Mouse (Mus musculus) Patski (cell line): ENCODE data around the gene Ano8. TPM values are rescaled to one million over a fixed set of nuclear protein-coding genes. Genes with fewer than 3 reads are reported as not detected.

ENCODE experiments used
- ATAC-seq: fragments of 100-300 bp; one replicate; pipeline ENCODE4 v1.8.0; 2021
- CTCF ChIA-PET: fragments of 350-600 bp; sonication (Branson Sonifier 250); formaldehyde crosslinking; loops from one replicate; lab custom pipeline; 2022; ENCODE audit warnings: inconsistent platforms; lab: Charles Lee
- POLR2A ChIA-PET: fragments of 350-600 bp; sonication (Branson Sonifier 250); formaldehyde crosslinking; loops from one replicate; lab custom pipeline; 2022; ENCODE audit warnings: antibody characterized with exemption, inconsistent platforms; lab: Charles Lee
- DNase-seq: peaks from one replicate; pipeline ENCODE4 v3.0.0-alpha.2; 2011; ENCODE audit warnings: low read depth, low spot score
- H3K27me3 ChIP-seq: fragments of 371-371 bp; one replicate; pipeline ENCODE4 v1.5.1; 2021
- CTCF ChIP-seq: fragments of 100-300 bp; IDR thresholded peaks from one replicate; pipeline ENCODE4 v1.5.1; 2021
- in situ Hi-C: fragments of 300-500 bp; cut with MboI; formaldehyde crosslinking; loops from 3 replicates; pipeline ENCODE4 v1.11.1; 2018; ENCODE audit warnings: low pct_unique_long_range_greater_than_20kb, mixed read lengths
- polyA plus RNA-seq: library from polyadenylated mRNA; unstranded; gene quantifications from one replicate; pipeline ENCODE4 v1.2.3, GENCODE M21; 2021

Ano8 gene
- polyA plus RNA-seq, 1 experiment from 2014 or later, result 38.2 TPM

DNA sequence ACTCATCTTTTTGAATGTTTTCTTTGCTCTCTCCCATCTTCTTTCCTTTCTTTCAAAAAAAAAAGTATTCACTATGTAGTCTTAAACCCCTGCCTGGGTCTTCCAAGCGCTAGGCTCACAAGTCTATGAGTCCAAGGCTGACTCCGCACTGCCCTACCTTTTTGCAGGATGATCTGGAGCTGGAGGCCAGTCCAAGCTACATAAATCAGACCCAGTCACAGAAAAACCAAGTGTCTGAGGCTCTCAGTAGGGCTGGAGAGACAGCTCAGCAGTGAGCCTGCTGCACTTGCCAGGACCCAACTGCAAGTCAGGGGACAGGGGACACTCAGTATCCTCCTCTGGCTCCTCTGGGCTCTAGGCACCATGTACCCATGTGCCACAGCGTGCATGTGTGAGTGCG lies 18.6 kb upstream of the Ano8 start:
- ChIA-PET POLR2A (interaction anchor here (0.6 kb wide), 1 partner anchor 13 kb away, joined by 6 read pairs; no protein-coding TSS in a partner anchor), CTCF (no interaction called here)
- DNase-seq (no peak), ATAC-seq (no peak)
- no peak for TF ChIP-seq CTCF
- in situ Hi-C loops, result no loop called here
- H3K27me3 ChIP-seq, result peaks cover 12% of the 10 kb centered on the region

DNA sequence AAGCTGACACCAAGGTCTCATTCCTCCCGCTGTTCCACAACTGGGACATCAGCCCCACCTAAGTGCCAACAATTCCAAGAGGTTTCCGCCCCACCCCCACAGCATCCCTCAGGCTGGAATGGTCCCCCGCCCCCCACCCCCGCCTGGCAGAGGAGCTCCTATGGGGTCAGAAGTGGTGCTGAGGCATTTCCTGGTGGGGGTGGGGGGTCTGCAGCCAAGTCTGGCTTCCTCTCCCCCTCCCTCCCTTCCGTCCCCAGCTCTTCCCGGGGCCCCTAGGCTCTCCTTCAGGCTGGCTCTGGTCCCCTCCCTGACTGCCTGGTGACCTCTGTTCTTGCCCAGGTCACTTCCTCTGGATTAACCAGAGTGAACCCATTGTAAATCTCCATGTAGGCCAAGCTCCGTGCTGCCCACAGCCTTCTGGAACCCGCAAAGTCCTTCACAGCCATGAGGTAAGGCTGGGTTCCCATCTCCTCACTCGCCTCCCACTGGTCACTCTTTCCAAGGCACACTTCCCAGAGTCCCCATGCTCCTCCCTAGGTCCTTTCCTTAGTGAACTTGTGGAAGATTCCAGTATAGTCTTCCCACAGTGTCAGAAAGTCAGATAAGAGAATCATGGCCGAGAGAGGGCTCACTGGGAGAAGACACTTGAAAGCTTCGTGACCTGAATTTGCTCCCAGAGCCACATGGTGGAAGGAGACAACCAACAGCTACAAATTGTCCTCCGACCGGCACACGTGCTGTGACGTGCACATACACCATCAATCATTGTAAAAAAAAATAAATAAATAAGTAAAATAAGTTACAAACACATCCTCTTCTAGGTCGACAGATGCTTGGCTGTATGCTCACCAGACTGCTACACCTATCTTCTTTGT lies 13.3 kb upstream of the Ano8 start:
- POLR2A ChIA-PET, result no interaction called here
- ATAC-seq (no peak), DNase-seq (no peak)
- H3K27me3 ChIP-seq, result no peaks in the 10 kb centered on the region
- in situ Hi-C loops, result no loop called here
- CTCF ChIA-PET, result interaction anchor here (0.9 to 1.9 kb wide), 3 partner anchors 10 to 57 kb away, joined by 3 to 8 read pairs (median 7); no protein-coding TSS in a partner anchor
- no peak for TF ChIP-seq CTCF

DNA sequence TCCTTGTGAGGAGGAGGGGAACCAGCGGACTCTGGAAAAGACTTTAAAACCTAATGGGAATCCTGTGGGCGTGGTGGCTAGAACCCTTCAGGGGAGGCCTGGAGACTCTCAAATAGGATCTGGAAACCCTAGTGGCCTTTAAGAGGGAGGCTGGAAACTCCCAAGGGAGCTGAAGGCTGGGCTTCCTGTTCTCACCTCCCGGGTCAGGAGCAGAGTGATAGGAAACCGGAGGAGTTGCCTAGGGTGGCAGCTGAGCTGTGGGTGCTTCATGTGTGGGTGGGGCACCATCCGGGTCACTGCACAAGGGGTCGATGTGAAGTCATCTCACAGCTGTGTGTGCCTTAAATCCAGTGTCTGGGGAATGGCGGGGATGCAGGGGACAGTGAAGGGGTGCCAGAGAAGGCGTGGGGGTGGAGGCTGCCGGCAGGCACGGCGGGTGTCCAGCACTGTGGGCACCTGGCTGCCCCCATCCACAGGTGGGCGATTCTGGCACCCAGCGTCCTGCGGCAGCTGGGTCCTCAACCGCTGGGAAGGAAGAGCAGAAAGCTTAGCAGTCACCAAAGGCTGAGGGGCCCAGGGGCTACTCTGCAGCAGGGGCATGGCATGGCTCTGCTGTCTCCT lies 12.2 kb upstream of the Ano8 start:
- no peak for ATAC-seq
- no peak for DNase-seq
- TF ChIP-seq CTCF, result no peak
- no peaks in the 10 kb centered on the region for H3K27me3 ChIP-seq
- in situ Hi-C loops, result no loop called here
- CTCF ChIA-PET, result interaction anchor here (1.5 to 3.5 kb wide), 3 partner anchors 11 to 21 kb away, joined by 7 to 23 read pairs (median 8); no protein-coding TSS in a partner anchor
- POLR2A ChIA-PET, result no interaction called here

DNA sequence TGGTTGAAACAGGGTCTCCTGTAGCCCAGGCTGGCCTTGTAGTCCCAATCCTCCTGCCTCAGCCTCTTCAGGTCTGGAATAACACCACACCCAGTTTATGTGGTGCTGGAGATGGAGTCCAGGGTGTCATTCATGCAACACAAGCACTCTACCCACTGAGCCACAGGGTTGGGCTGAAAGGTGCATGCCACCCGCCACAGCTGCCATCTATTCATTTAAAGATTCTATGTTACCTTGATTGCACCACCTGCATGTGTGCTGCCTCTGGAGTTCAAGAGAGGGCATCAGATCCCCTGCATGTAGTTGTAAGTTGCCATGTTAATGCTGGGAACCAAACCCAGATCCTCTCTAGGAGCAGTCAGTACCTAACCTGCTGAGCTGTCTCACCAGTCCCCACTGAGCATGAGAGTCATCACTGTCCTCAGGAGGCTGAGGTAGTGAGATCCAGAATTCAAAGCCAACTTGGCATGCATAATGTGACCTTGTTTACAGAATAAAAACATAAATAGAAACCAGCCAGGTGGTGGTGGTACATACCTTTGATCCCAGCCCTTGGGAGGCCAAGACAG lies 11.4 kb upstream of the Ano8 start:
- POLR2A ChIA-PET, result interaction anchor here (0.9 kb wide), 1 partner anchor 32 kb away, joined by 3 read pairs; the partner anchor contains the start of gene Mrpl34
- DNase-seq (no peak), ATAC-seq (no peak)
- in situ Hi-C loops, result no loop called here
- no peaks in the 10 kb centered on the region for H3K27me3 ChIP-seq
- CTCF ChIA-PET, result interaction anchor here (0.9 to 3.5 kb wide), 4 partner anchors 9 to 36 kb away, joined by 3 to 23 read pairs (median 7); no protein-coding TSS in a partner anchor
- TF ChIP-seq CTCF, result no peak

DNA sequence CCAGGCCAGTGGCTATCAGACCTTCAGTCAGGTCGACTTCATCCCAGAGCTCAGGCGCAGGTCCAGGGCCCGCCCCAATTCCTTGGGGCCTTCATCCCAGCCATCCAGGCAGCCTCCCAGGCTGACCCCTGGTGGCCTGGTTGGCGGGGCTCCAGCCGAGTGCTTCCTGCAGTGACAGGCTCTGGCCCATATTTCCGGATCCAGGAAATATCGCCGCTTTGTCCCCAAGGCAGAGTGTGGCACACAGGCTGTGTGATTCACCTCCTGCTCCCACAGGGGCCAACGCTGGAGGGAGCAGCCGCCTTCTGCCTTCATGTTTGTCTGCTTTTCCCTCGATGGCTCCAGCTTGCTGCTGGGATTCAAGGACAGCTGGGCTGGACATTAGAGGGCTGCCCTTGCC lies 10.7 kb upstream of the Ano8 start:
- ATAC-seq, result peak; percentile 23
- POLR2A ChIA-PET, result interaction anchor here (0.9 to 1.4 kb wide), 3 partner anchors 12 to 31 kb away, joined by 3 to 4 read pairs (median 3); partner anchors contain the start of gene Mrpl34
- no peak for TF ChIP-seq CTCF
- no peaks in the 10 kb centered on the region for H3K27me3 ChIP-seq
- DNase-seq, result no peak
- CTCF ChIA-PET, result interaction anchor here (0.9 to 3.5 kb wide), 5 partner anchors 9 to 37 kb away, joined by 3 to 23 read pairs (median 3); no protein-coding TSS in a partner anchor
- in situ Hi-C loops, result no loop called here

DNA sequence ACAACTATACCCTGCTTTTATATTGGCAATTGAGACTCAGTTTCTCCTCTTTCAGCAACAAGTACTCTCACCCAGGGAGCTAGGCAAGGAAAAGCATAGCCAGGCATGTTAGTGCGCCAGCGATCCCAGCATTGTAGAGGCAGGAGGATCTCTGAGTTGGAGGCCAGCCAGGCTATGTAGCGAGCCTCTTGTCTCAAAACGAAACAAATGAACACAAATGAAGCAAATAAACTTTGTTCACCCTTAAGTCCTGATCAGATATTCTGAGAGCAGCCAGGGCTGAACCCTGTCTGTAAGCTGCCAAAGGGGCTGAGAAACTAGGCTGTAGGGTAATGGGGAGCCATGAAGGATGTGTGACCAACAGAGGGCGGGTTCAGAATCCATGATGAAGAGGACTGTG lies 10.0 kb upstream of the Ano8 start:
- no peaks in the 10 kb centered on the region for H3K27me3 ChIP-seq
- ChIA-PET POLR2A (interaction anchor here (1.3 to 1.4 kb wide), 2 partner anchors 12 to 23 kb away, joined by 3 to 4 read pairs; no protein-coding TSS in a partner anchor), CTCF (interaction anchor here (0.7 to 3.5 kb wide), 10 partner anchors 10 to 91 kb away, joined by 3 to 23 read pairs (median 4); partner anchors contain the start of gene Ccdc194)
- ATAC-seq (no peak), DNase-seq (no peak)
- in situ Hi-C loops, result no loop called here
- no peak for TF ChIP-seq CTCF

DNA sequence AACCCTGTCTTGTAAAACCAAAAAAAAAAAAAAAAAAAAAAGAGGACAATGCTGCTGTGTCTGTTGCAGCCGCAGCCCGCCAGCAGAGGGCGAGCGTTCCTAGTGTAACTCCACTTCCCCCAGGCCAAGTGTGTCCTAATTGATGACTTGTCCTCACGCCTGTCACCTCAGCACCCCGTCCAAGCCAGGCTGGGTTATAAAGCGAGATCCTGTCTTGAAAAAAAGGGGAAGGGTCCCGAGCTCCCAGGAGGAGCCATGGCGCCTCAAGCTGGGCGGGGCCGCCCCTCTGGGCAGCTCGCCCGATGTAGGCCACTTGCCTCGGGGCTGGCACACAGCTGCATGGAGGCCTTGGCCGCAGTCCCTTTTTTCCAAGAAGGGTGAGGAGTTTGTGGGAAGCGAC lies 9.3 kb upstream of the Ano8 start:
- H3K27me3 ChIP-seq, result no peaks in the 10 kb centered on the region
- ATAC-seq (peak; percentile 27), DNase-seq (no peak)
- CTCF ChIA-PET, result interaction anchor here (0.6 to 3.5 kb wide), 10 partner anchors 10 to 90 kb away, joined by 3 to 23 read pairs (median 3); partner anchors contain the start of gene Ccdc194
- POLR2A ChIA-PET, result interaction anchor here (0.7 to 1.4 kb wide), 2 partner anchors 13 to 107 kb away, joined by 3 read pairs; no protein-coding TSS in a partner anchor
- TF ChIP-seq CTCF, result no peak
- in situ Hi-C loops, result no loop called here

DNA sequence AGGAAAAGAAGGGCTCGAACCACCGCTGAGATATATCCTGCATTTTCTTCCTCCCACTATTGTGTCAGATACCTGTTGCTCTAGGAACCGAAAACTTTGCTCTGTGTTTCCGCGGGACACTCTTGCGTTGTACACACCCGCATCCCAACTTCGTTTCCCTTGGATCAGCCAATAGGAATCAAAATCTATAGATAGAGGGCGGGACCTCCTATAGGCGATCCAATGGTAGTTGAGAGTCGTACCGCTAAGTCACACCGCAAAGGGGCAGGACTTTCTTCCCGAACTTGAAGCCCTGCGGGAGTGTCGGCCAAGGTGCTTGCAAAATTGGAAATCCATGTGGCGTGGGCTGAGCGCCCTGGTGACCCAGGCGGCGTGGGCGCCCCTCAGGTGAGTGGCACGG lies 2.7 kb upstream of the Ano8 start:
- in situ Hi-C loops, result loop anchor here (5.0 kb wide), 1 partner anchor 34 kb away; no protein-coding TSS in a partner anchor
- peak; percentile 65 for ATAC-seq
- TF ChIP-seq CTCF, result no peak
- DNase-seq, result peak; percentile 88
- H3K27me3 ChIP-seq, result no peaks in the 10 kb centered on the region
- ChIA-PET POLR2A (interaction anchor here (0.7 to 1.9 kb wide), 5 partner anchors 11 to 37 kb away, joined by 3 to 6 read pairs (median 4); partner anchors contain the start of genes Ccdc194 and Dda1), CTCF (interaction anchor here (0.7 to 2.0 kb wide), 3 partner anchors 11 to 30 kb away, joined by 3 to 7 read pairs (median 3); no protein-coding TSS in a partner anchor)

DNA sequence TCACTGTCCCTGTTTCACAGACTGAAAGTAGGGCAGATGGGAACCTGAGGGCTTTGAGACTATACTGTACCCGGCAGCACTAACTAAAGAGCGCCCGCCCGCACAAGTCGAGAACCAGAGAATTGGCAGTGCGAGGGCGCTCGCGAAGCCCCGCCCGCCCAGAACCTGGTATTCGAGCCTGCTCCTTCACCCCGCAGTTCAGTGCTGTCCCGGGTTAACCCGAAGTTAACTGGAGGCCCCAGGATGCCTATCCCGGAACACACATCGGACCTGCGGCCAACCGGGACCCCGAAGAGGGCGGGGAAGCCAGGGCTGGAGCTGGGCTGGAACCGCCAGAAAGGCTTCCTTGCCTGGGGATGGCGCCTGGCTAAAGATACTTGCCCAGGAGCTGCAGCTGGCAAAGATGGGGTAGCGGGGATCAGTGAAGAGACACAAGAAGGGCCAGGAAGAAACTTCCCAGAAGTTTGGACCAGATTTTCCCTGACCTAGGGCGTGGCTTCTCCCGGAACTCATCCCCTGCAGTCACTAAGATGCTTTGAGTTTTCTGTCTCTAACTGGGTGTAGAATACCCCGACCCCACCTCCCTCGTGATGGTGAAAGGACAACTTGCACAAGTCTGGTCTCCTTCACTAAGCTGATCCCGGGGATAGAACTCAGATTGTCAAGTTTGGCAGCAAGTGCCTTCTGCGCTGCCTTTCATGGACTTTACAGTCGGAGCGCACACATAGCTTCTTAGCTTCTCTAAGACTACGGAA lies 2.1 kb upstream of the Ano8 start, which contains the start of gene Gtpbp3:
TSS of gene Gtpbp3 (plus strand) at position 413 of the 755 bp plus-strand sequence.
- ATAC-seq (peak; percentile 48), DNase-seq (no peak)
- CTCF ChIA-PET, result interaction anchor here (1.2 to 2.0 kb wide), 2 partner anchors 10 to 15 kb away, joined by 3 to 7 read pairs; no protein-coding TSS in a partner anchor
- no peaks in the 10 kb centered on the region for H3K27me3 ChIP-seq
- TF ChIP-seq CTCF, result no peak
- in situ Hi-C loops, result loop anchor here (5.0 kb wide), 1 partner anchor 34 kb away; no protein-coding TSS in a partner anchor
- POLR2A ChIA-PET, result interaction anchor here (0.7 to 1.9 kb wide), 4 partner anchors 10 to 37 kb away, joined by 3 to 6 read pairs (median 4); partner anchors contain the start of genes Ccdc194 and Dda1
